Mouse (Mus musculus) MEL (cell line): ENCODE measurements around the gene Gm44805.

ENCODE experiments used
- CTCF ChIP-seq, 3 experiments: IDR thresholded peaks in 2 of 3; conservative IDR thresholded peaks in 1 of 3; 2 replicates each; pipeline ENCODE4 v1.5.1; 2011 to 2012; ENCODE audit warnings: low read length in 3 of 3, low read depth in 2 of 3, mild to moderate bottlenecking in 2 of 3, improper control_type of control experiment in 1 of 3, inconsistent platforms in 1 of 3, mixed read lengths in 1 of 3, moderate library complexity in 1 of 3; ENCODE audit not compliant: control insufficient read depth in 1 of 3, insufficient read depth in 1 of 3, poor library complexity in 1 of 3, severe bottlenecking in 1 of 3
- ELF1 ChIP-seq: IDR thresholded peaks from 2 replicates; pipeline ENCODE4 v1.6.1; 2014; ENCODE audit warnings: low read depth, mild to moderate bottlenecking, inconsistent platforms, low read length, improper control_type of control experiment, moderate library complexity
- MAX ChIP-seq: IDR thresholded peaks from 2 replicates; pipeline ENCODE4 v1.6.1; 2011; ENCODE audit warnings: low read length, improper control_type of control experiment
- MEF2A ChIP-seq: IDR thresholded peaks from 2 replicates; pipeline ENCODE4 v1.6.1; 2014; ENCODE audit warnings: low read depth, mild to moderate bottlenecking, inconsistent platforms, low read length, improper control_type of control experiment; ENCODE audit not compliant: poor library complexity, insufficient replicate concordance, severe bottlenecking; ENCODE audit errors: extremely low read depth
- RAD21 ChIP-seq: IDR thresholded peaks from 2 replicates; pipeline ENCODE4 v1.6.1; 2011; ENCODE audit warnings: mild to moderate bottlenecking, low read depth, low read length, improper control_type of control experiment
- TBP ChIP-seq: IDR thresholded peaks from 2 replicates; pipeline ENCODE4 v1.8.0; 2011; ENCODE audit warnings: low read depth, low read length, improper control_type of control experiment
- TCF12 ChIP-seq: IDR thresholded peaks from 2 replicates; pipeline ENCODE4 v1.6.1; 2014; ENCODE audit warnings: low read depth, mild to moderate bottlenecking, inconsistent platforms, low read length, improper control_type of control experiment, moderate library complexity

DNA sequence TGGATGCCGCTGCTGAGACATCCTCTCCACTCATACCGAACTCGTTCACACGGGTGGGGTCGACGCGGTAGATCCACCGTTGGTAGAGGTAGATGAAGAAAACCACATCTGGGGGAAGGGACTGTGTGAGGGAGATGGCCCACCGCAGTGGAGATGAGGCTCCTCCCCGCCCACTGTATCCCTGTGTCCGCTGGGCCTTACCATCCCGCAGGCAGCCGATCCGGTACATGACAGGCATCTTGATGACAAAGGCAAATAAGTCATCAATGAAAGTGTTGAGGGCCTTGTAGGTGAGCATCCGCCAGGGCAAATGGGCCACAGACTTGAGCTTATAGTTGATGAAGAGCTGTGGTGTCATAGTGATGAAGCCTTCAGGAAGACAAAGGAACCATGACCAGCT is 47.4 kb downstream of the Gm44805 start:
- no peak for TF ChIP-seq TBP
- no peak for TF ChIP-seq CTCF (IDR thresholded peaks at IDR 0.05 in 2 of 3, conservative IDR thresholded peaks at IDR 0.05 in 1 of 3; ENCODE audit: control insufficient read depth in 1 of 3, insufficient read depth in 1 of 3, low read depth in 2 of 3, low read length in 3 of 3, poor library complexity in 1 of 3, severe bottlenecking in 1 of 3)
- TF ChIP-seq TCF12: no peak
- TF ChIP-seq RAD21: no peak
- TF ChIP-seq MEF2A: no peak
- TF ChIP-seq ELF1: no peak
- TF ChIP-seq MAX: no peak
